Mouse (Mus musculus) common myeloid progenitor, adult 5-6 weeks (primary cell): Measurements from ENCODE around the gene Ces1f. TPM values are rescaled to one million over a fixed set of nuclear protein-coding genes. Genes with fewer than 3 reads are reported as not detected.
"Not testable (repeated sequence)": the region's sequence is repeated elsewhere in the genome, so short reads cannot be mapped to it uniquely, and the experiment has no call there.

Experiments
- ATAC-seq: replicated peaks from 2 replicates; pipeline ENCODE4 v1.8.0; 2016; ENCODE audit warnings: low read depth, mild to moderate bottlenecking, moderate TSS enrichment, inconsistent platforms; ENCODE audit not compliant: poor library complexity, severe bottlenecking
- total RNA-seq: library from RNA; stranded (forward); fragments of 200-1000, 187-1606 nt; gene quantifications from 2 replicates; pipeline ENCODE4 v1.2.3, GENCODE M21; 2017

The Ces1f gene
- total RNA-seq, result not detected in 2 replicates

GRCm38 (mm10) chr8:93279556-93279955, at the start of gene Ces1f:
Gene Ces1f, minus strand, starts transcription at chr8:93279747.
- ATAC-seq, result no peak

- no peak for ATAC-seq
Measured at GRCm38 (mm10) chr8:93325123-93325522, 45.6 kb upstream of the Ces1f start.

- ATAC-seq, result no peak
Measured at GRCm38 (mm10) chr8:93317031-93317430, 37.5 kb upstream of the Ces1f start.

DNA sequence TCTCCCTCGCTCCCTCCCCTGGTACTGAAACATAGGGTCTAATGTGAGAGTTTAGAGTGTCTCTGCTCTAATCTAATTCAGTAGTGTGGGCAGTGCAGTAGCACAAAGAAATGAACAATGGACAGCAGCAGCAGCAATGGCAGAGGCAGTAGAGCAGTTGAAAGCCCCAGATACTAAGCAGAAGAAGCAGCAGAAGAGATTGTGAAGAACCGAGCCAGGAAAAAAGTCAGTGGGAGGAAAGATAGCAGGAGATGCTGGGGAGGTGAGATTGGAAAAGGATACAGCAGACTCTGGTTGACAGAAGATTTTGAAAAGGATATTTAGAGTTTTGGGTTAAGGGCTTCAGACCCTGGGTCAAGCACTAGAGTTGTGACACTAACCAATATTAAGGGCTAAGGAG, 36.0 kb upstream of the Ces1f start:
- ATAC-seq, result no peak

GRCm38 (mm10) chr8:93283896-93284295, 4.3 kb upstream of the Ces1f start:
- no peak for ATAC-seq

- no peak for ATAC-seq
Measured at GRCm38 (mm10) chr8:93282349-93282748, 2.8 kb upstream of the Ces1f start.

DNA sequence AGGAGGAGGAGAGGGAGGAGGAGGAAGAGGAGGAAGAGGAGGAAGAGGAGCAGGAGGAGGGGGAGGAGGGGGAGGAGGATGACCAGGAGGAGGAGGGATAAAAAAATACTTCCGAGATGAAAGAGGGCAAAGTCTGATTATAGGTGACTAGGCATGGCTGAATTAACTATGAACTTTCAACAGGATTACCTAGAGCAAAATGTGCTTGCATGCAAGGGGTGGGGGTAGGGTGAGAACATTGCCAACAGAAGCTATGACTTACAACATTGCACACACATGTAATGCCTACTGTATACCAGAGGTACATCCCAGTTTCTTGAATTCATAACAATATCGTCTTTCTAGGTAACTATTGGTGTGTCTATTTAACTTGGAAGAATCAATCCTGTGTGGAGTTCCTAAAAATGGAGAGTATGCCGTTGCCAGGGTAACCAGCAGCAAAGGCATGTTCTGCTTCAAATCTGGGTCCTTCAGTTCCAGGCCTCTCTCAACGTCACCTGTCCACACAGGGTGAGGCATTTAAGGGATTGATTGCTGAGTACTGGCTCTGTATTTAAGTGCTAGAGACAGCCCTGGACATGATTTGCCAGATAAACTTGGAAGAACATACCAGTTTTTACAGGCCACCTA, 1.3 kb downstream of the Ces1f start:
- no peak for ATAC-seq

- ATAC-seq, result no peak
Measured at GRCm38 (mm10) chr8:93274609-93275008, 4.9 kb downstream of the Ces1f start.

GRCm38 (mm10) chr8:93273321-93273720, 6.2 kb downstream of the Ces1f start:
- no peak for ATAC-seq

GRCm38 (mm10) chr8:93272686-93273085, 6.9 kb downstream of the Ces1f start:
- no peak for ATAC-seq

GRCm38 (mm10) chr8:93261436-93261835, 18.1 kb downstream of the Ces1f start:
- ATAC-seq, result no peak

DNA sequence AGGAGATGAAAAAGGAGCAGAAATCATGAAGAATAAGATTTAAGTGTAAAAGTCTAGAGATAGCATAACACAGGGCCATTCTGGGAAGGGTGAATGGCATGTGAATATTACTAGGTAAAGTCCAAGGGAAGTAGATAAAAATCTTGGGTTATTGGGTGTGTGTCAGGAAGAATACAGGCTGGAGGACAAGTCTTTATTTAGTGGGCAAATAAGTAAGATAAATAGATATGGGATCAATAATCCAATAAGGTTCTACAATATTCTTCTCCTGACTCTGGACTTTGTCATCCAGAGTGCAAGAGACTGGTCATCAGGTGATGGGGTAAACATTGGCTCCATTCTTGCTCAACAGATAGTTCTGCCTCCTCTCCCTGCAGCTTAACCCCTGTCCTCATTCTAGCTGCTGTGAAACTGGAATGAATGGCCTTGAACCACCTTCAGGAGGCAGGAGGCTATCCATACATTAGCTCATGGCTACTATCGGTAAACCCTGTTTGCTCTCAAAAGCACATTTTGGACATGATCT, 27.1 kb downstream of the Ces1f start:
- no peak for ATAC-seq

GRCm38 (mm10) chr8:93246057-93246456, 33.5 kb downstream of the Ces1f start:
- ATAC-seq, result no peak

DNA sequence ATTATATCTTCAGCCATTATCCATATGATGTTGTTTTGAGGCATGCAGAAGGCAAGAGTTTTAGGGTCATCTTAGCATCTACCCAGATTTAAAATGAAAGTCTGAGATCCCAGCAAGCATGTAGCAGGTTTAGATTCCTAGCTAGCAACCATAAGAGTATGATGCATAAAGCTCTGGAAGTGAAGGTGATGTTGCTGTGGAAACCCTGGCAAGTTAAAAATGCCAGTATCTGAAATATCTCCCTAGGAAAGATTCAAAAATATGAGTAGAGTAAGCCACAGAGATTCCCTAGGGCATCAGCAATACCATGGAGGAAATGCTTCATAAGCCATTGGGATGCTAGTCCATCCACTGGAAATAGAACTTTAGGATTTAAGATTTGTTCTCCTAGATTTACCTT, 39.7 kb downstream of the Ces1f start:
- no peak for ATAC-seq

GRCm38 (mm10) chr8:93235681-93236080, 43.9 kb downstream of the Ces1f start:
- ATAC-seq, result no peak

GRCm38 (mm10) chr8:93234706-93235105, 44.8 kb downstream of the Ces1f start:
- no peak for ATAC-seq

DNA sequence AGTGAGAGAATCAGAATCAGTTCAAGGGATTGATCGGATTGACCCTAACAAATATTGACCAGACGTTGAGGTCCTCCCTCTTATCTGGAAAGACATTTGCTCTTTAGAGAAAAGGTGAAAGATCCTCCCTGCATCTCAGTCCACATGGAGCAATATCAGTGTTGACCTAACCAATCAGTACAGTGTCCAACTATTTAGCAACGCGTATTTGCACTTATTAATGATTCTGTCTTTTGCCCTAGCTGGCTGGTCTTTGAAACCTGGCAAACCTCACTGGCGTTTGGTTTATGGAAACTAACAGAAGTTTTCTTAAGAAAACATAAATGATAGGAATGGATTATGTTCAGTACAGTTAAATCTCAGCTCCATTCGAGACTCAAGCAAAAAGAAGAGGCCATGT, 45.5 kb downstream of the Ces1f start:
- no peak for ATAC-seq

- ATAC-seq, result no peak
Measured at GRCm38 (mm10) chr8:93229446-93229845, 50.1 kb downstream of the Ces1f start, which contains the start of gene Ces1e. Gene Ces1e, minus strand, starts transcription at chr8:93229619.

DNA sequence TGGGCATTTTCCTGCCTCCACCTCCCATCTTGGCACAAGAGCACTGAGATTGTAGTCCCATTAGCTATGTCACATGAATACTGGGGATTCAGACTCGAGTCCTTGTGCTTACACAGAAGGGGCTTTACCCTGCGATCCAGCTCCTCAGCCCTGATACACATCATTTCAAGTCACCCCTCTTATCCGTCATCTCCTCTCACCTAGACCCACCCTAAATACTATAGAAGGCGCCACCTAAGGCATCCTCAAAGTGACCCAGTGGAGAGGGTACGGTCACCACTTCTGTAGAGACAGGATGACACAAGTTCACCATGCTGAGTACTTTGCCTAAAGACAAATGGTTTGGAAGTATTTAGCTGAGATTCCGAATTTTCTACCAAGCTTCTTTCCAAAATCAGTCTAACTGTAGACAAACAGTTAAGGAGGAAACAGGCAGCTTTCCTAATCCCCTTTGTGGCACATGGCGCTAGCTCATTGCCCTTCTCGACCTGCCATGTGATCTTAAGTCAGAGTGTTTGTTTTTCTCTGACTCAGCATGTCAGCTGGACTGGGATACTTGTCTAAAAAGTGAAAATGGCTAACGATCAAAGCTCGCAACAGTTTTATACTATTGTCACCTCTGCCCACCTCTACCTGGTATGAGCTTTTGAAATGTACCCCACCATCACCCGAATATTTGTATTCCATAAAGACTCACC, 50.7 kb downstream of the Ces1f start:
- ATAC-seq, result no peak

- not testable (repeated sequence) for ATAC-seq
Measured at GRCm38 (mm10) chr8:93226471-93226870, 53.1 kb downstream of the Ces1f start.

DNA sequence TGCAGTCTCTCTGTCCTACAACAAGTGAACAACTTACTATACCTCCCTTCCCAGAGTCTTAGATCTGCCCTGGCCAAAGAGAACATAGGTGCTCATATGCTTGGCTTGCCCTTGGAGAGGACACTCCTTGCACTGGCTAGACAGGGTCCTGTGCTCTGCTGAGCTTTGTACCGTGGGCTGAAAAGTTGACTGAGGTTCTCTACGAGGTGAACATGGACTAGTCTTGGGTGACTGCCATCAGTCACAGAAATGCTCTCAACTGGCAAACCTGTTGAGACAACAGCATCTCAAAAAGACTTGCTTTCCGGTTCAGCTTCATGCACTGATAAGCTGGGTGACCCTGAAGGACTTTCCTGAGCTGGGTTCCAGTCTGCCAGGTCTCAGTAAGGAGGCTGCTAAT, 57.7 kb downstream of the Ces1f start:
- no peak for ATAC-seq

GRCm38 (mm10) chr8:93217867-93218266, 61.7 kb downstream of the Ces1f start:
- no peak for ATAC-seq
